Mouse (Mus musculus) myocyte (in vitro differentiated cells): ENCODE results near the gene Eln.

ENCODE experiments used
- CEBPB ChIP-seq: IDR thresholded peaks from 2 replicates; pipeline ENCODE4 v1.6.1; 2011; ENCODE audit warnings: mild to moderate bottlenecking, moderate library complexity; ENCODE audit not compliant: poor library complexity, insufficient read depth, severe bottlenecking
- E2F4 ChIP-seq: IDR thresholded peaks from one replicate; pipeline ENCODE4 v1.6.1; 2011; ENCODE audit warnings: mild to moderate bottlenecking, control low read depth, moderate library complexity; ENCODE audit not compliant: insufficient read depth
- MAX ChIP-seq: IDR thresholded peaks from one replicate; pipeline ENCODE4 v1.6.1; 2011; ENCODE audit warnings: low read depth, mild to moderate bottlenecking, control low read depth
- MYOD1 ChIP-seq, 3 experiments: IDR thresholded peaks; one replicate each; pipeline ENCODE4 v1.6.1; 2011; ENCODE audit warnings: control low read depth in 2 of 3, low read depth in 2 of 3, mild to moderate bottlenecking in 2 of 3, moderate library complexity in 1 of 3; ENCODE audit not compliant: insufficient read length in 2 of 3, control insufficient read depth in 1 of 3
- MYOG ChIP-seq, 3 experiments: IDR thresholded peaks; one replicate each; pipeline ENCODE4 v1.6.1; 2011; ENCODE audit warnings: control low read depth in 2 of 3, low read depth in 2 of 3, mild to moderate bottlenecking in 2 of 3; ENCODE audit not compliant: insufficient read length in 2 of 3, control insufficient read depth in 1 of 3, insufficient read depth in 1 of 3
- POLR2A ChIP-seq: IDR thresholded peaks from one replicate; pipeline ENCODE4 v1.6.1; 2011; ENCODE audit warnings: low read depth, mild to moderate bottlenecking, control low read depth, moderate library complexity; ENCODE audit not compliant: insufficient read length
- REST ChIP-seq: IDR thresholded peaks from one replicate; pipeline ENCODE4 v1.6.1; 2011; ENCODE audit warnings: mild to moderate bottlenecking, control low read depth, moderate library complexity; ENCODE audit not compliant: insufficient read depth, insufficient read length
- TCF12 ChIP-seq: IDR thresholded peaks from one replicate; pipeline ENCODE4 v1.6.1; 2011; ENCODE audit warnings: mild to moderate bottlenecking, control low read depth; ENCODE audit not compliant: poor library complexity, insufficient read depth, severe bottlenecking
- TCF3 ChIP-seq: IDR thresholded peaks from one replicate; pipeline ENCODE4 v1.6.1; 2011; ENCODE audit warnings: low read depth, control low read depth; ENCODE audit not compliant: insufficient read length
- USF1 ChIP-seq: IDR thresholded peaks from one replicate; pipeline ENCODE4 v1.6.1; 2011; ENCODE audit warnings: low read depth, mild to moderate bottlenecking, control low read depth, moderate library complexity

GRCm38 (mm10) chr5:134709275-134709674 lies 37.8 kb downstream of the Eln start:
- TF ChIP-seq E2F4 (no peak), TCF3 (no peak), USF1 (no peak), MAX (no peak), CEBPB (no peak), POLR2A (no peak), MYOG (IDR thresholded peaks at IDR 0.05; ENCODE audit: control insufficient read depth in 1 of 3, insufficient read depth in 1 of 3, insufficient read length in 2 of 3, low read depth in 2 of 3) (no peak), REST (no peak), TCF12 (no peak), MYOD1 (IDR thresholded peaks at IDR 0.05; ENCODE audit: control insufficient read depth in 1 of 3, insufficient read length in 2 of 3, low read depth in 2 of 3) (no peak)
